Mouse (Mus musculus) E14TG2a.4 (cell line): ENCODE measurements around the gene Uts2b.

ENCODE experiments used
- CTCF ChIP-seq: conservative IDR thresholded peaks from 2 replicates; pipeline ENCODE4 v1.5.1; 2014; ENCODE audit warnings: low read length
- NANOG ChIP-seq: IDR thresholded peaks from 2 replicates; pipeline ENCODE4 v1.6.1; 2014; ENCODE audit warnings: borderline replicate concordance, low read length, mixed read lengths
- POU5F1 ChIP-seq: IDR thresholded peaks from 2 replicates; pipeline ENCODE4 v1.6.1; 2014; ENCODE audit warnings: low read length, borderline replicate concordance

GRCm38 (mm10) chr16:27401579-27401978, 31.5 kb upstream of the Uts2b start:
- no peak for TF ChIP-seq CTCF
- no peak for TF ChIP-seq POU5F1
- TF ChIP-seq NANOG, result no peak
